Mouse (Mus musculus): Measurements from ENCODE around the gene Hs2st1. TPM values are rescaled to one million over a fixed set of nuclear protein-coding genes. Genes with fewer than 3 reads are reported as not detected.

Hs2st1 gene
- total RNA-seq, 2 experiments from 2014 or later, result 56.2 to 58.7 TPM

DNA sequence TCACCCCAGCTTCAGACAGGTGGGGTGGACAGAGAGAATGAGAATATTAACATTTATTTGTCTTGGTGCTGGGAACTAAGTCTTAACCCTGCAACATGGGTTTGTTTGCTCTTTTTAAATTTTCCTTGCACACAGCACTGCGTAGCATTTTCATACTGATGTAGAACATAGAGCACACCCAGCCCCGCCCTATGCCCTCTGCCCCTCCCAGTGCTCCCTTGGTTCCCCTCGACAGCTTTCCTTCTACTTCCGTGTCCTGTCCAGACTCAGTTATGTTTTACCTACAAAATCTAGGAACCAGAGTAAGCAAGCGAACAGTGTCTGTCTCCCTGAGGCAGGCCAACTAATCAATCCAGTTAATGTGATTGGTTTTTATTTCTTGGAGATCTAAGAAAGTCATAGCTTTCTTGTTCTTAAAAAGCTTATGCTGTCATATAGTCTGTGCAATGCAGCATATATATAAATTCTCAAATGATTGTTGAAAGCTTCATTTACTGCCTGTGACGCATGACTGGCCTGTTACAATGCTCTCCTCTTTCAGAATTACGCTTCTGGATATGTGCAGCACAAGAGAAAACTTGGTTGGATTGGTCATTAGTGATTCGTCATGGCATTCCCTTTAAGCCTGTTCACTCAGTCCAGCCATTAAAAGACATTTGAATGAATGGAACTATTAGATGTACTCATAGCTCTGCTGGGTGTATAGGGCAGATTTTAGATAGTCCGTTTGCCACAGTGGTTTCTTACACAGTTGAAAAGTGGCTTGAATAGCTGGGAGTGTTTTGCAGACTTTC lies 23.2 kb upstream of the Hs2st1 start:
- intact Hi-C loops (cut with DNase I), result no loop called here

DNA sequence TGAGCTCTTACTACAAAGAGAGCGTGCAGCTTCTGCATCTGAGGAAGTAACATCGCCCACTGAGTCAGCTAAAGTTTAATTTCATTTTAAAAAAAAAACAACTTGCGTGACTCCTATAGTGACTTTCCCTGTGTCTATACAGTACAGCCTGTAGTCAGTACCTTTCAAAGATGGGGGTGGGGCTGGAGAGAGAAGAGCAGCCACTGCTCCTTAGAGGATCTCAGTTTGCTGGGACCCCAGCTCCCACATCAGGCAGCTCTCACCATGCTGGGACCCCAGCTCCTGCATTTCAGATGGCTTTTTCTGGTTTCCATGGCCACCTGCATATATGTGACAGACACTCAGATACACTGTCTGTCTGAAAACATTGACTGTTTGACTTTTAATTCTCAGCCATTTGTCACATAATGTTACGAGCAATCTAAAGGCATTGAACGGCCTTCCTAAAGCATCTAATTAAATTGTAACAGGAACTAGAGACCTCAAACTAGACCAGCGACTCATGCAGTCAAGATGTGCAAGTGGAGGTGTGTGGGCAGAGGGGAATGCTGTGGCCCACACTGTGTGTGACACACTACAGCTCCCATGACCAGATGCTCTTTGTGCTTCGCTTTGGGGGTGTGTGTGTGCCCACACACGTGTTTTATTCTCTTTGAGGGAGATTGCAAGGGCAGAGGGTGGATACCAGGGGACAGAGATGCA lies 19.4 kb upstream of the Hs2st1 start:
- intact Hi-C loops (cut with DNase I), result no loop called here
- no peak for DNase-seq (ENCODE audit: low spot score in 2 of 2)

More for the DNA sequence above, 23.2 kb upstream of the Hs2st1 start:
- DNase-seq (ENCODE audit: low spot score in 2 of 2), result no peak

- DNase-seq (ENCODE audit: low spot score in 2 of 2), result no peak
- intact Hi-C loops (cut with DNase I), result no loop called here
Observed at GRCm38 (mm10) chr3:144586731-144587130, 16.8 kb upstream of the Hs2st1 start.

DNA sequence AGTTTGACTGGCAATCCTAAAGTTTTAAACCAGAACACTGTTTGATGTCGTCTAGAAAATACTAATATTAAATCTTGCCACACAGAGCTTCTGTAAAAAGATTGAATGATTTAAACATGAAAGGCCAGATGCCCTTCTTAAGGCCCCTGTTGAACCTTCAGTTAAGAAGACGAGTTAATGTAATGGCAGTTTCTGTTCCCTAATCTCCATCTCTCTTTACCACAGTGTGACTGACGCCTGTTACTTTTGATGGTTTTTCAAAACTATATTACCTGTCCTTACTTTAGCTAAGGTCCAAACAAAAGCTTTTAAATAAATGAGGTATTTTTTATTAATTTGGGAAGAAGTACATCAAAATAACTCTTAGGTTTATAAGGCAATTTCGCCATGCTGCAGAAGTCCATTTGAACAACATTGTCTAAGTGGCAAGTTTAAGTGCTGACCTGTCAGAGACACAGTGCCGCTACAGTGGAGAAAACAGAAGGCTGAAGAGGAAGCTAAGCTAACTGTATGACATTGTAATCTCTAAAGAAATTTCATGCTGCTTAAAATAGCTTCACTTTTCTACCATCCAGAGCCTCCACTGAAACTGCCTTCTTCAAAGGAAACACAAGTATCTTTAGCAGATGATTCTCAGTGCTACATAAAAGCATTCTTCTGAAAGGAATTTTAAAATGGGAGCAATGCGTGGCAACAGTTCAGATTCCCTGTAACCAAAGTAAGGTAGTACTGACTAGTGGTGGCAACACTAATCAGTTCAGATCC lies 15.0 kb upstream of the Hs2st1 start:
- DNase-seq (ENCODE audit: low spot score in 2 of 2), result no peak
- intact Hi-C loops (cut with DNase I), result no loop called here

GRCm38 (mm10) chr3:144583789-144584188 lies 13.8 kb upstream of the Hs2st1 start:
- no peak for DNase-seq (ENCODE audit: low spot score in 2 of 2)
- intact Hi-C loops (cut with DNase I), result no loop called here

DNA sequence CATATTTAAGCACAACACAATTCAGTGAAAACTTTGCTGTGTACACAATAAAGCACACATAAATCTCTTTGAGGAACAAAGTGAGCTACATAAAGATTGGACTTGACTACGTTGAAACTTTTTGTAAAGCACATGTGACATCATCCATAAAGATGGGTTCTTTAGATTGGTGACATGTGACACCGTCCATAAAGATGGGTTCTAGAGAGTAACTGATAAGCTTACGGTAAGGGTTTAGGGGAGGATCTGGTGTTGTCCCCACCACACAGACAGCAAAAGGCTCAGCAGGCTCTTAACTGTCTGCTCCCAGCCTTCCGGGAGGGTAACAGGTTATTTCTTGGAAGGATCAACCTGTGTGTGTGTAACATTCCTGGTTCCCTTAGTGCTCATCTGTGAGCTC lies 12.3 kb upstream of the Hs2st1 start:
- DNase-seq (ENCODE audit: low spot score in 2 of 2), result no peak
- intact Hi-C loops (cut with DNase I), result no loop called here

DNA sequence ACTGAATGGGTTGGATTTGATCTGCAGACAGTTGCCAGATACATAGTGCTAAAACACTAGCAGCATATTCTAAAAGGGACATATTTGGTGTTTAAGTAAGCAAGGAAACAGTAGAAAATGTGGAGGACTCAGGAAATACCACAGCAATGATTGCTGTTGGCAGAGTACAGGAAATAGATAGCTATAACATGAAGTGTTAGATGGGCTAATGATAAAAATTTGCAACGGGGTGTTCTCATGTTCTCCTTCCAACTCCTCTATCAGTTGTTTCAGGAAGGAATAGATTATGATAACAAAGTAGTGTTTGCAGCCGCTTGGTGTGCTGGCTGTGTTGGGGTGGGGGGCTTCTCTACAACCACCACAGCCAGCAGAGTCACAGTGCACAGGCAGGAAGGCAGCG lies 11.9 kb upstream of the Hs2st1 start:
- DNase-seq (ENCODE audit: low spot score in 2 of 2), result no peak
- intact Hi-C loops (cut with DNase I), result no loop called here

- intact Hi-C loops (cut with DNase I), result no loop called here
- no peak for DNase-seq (ENCODE audit: low spot score in 2 of 2)
Observed at GRCm38 (mm10) chr3:144580281-144580680, 10.3 kb upstream of the Hs2st1 start.

DNA sequence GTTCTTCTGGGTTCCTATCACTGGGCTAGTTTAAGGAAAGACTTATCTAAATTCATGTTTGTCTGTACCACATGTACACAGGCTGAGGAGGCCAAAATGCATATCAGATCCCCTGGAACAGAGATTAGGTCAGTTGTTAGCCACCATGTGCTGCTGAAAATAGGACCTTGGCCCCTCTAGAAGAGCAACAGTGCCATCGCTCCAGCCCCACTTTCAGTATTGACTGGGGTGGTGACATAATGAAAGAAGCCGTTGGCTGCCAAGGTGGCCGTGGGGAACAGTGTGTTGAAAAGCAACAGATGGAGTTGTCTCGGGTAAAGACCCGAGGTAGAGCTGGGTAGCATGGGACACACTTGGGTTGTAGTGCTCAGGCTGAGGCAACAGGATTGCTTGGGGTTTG lies 9.8 kb upstream of the Hs2st1 start:
- intact Hi-C loops (cut with DNase I), result no loop called here
- no peak for DNase-seq (ENCODE audit: low spot score in 2 of 2)

- DNase-seq (ENCODE audit: low spot score in 2 of 2), result no peak
- intact Hi-C loops (cut with DNase I), result no loop called here
Observed at GRCm38 (mm10) chr3:144578921-144579320, 8.9 kb upstream of the Hs2st1 start.

DNA sequence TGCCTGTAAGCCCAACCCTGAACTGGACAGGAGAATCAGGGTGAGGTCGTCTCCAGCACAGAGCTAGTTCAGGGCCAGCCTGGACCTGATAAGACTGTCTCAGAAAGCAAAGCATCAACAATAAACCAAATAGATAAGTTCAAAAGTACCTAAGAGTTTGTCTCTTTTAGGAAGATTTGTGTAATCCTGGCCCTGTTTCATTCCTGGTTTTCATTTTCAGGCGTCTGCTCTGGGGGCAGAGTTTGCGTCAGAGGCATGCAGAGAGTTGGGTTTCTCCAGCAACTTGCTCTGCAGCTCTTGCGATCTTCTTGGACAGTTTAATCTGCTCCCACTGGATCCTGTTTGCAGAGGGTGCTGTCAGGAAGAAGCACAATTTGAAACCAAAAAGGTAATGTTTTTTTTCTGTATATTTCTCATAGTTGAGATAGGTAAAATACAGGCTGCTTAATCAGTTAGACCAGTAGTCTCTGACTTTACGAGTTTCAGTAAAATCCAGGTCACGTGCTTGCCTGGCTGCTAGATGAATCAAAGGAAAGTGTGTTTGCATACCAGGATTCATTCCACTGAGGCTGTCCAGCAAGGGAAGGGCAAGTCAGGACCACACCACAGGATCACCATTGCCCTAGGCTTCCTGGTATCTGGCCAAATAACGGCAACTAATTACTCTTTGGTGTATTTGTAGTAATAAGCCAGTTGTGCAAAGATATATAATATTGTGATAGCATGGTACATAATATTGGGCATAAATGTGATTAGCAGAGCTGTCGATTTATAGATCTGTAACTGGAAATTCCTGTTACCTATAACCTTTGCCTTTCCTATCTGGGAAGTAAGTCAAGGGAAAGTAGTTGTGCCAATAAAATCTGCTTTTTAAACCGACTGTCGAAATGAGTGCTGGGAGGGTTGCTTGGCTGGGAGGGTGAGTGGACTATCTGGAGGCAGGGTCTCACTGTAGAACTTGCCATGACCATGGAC lies 7.7 kb upstream of the Hs2st1 start:
- no peak for DNase-seq (ENCODE audit: low spot score in 2 of 2)
- intact Hi-C loops (cut with DNase I), result loop anchor here (2.0 kb wide), 1 partner anchor 37 kb away; no protein-coding TSS in a partner anchor

GRCm38 (mm10) chr3:144574256-144574655 lies 4.3 kb upstream of the Hs2st1 start:
- no peak for DNase-seq (ENCODE audit: low spot score in 2 of 2)
- intact Hi-C loops (cut with DNase I), result no loop called here

- no peak for DNase-seq (ENCODE audit: low spot score in 2 of 2)
- intact Hi-C loops (cut with DNase I), result no loop called here
Observed at GRCm38 (mm10) chr3:144570816-144571487, 971 bp upstream of the Hs2st1 start.

GRCm38 (mm10) chr3:144569401-144569971 lies 495 bp downstream of the Hs2st1 start:
- intact Hi-C loops (cut with DNase I), result loop anchor here (5.0 kb wide), 2 partner anchors 37 to 117 kb away; no protein-coding TSS in a partner anchor
- DNase-seq (ENCODE audit: low spot score in 2 of 2), result peak in 1 of 2 experiments; percentile 55

DNA sequence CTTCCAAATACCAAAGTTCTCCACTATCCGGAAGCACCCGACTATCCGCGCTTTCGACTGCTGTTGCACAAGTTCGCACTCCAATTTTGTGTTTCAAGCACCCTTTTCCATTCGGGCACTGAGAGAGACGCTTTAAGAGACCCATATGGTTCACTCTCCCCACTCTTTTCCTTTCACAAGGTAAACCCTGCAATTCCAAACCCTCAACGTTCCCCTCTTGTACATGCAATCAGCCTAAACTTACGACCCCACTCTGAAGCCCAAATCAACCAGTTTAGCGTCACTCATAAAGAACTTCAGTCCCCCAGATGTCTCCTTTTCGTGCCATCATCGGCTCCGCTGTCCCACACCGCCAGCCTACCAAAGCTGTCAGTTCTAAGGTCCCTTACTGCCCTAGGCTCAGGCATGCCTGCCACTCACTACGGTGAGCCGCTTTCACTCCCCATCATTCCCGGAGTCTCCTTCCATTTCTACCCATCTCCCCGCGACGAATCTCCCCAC lies 1.1 kb downstream of the Hs2st1 start:
- intact Hi-C loops (cut with DNase I), result loop anchor here (5.0 kb wide), 2 partner anchors 37 to 117 kb away; no protein-coding TSS in a partner anchor
- peak in 1 of 2 experiments; percentile 27 for DNase-seq (ENCODE audit: low spot score in 2 of 2)

DNA sequence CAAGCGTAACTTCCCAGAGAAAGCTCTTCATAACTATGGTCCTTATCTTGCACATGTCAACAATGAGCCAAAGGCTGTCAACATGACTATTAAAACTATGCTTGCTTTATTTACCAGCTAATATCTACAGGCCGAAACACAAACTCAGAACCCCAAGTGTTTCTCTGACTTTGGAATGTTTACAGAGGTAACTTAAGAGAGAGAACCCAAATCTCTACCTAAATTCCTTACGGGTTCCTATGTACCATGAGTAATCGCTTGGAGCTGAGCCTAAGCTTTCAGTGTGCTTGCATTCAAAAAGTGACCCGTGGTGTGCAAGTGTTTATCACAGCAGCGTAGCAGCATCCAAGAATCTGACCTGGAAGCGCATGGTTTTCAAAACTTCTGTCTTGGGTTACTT lies 4.8 kb downstream of the Hs2st1 start:
- no peak for DNase-seq (ENCODE audit: low spot score in 2 of 2)
- intact Hi-C loops (cut with DNase I), result loop anchor here (5.0 kb wide), 2 partner anchors 33 to 113 kb away; no protein-coding TSS in a partner anchor

DNA sequence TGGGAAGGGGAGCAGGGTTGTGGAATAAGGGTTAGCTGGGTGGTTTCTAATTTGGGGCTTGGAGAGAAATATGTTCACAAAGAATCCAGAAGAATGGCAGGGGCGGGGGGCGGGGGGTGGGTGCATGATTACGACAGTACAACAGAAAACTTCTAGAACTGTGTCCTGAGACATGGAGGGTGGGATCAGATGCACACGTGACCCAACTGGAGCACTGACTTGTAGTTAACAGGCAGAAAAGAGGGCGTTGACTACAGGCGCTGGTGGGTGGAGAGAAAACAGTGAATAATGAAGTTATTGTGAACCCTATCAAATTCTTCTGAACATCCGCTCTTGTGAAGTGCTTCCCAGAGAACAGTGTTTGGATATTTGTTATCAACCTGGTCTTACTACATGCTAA lies 6.1 kb downstream of the Hs2st1 start:
- DNase-seq (ENCODE audit: low spot score in 2 of 2), result no peak
- intact Hi-C loops (cut with DNase I), result no loop called here

Measured in left cerebral cortex, postnatal 36 days (tissue).